Mouse (Mus musculus): ENCODE data around the gene Lman2. TPM values are rescaled to one million over a fixed set of nuclear protein-coding genes. Genes with fewer than 3 reads are reported as not detected.

Lman2 gene
- polyA plus RNA-seq, 1 experiment from 2014 or later, result 85.3 TPM

DNA sequence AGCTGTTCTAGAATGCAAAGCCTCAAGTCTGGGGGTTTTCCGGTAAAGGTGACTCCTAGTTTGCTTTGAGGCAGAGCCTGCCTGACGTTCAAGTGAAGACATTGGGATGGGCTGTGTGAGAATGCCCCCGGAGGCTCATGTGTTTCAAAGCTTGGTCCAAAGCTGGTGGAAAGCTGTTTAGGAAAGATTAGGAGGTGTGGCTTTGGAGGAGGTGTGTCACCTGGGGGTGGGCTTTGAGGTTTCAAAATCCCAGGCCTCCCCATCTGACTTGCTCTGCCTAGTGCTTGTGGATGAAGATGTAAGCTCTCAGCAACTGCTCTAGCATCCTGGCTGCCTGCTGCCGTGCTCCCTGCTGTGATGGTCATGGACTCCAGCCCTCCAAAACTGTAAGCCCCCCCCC, 26.9 kb downstream of the Lman2 start:
- DNase-seq (ENCODE audit: low spot score) (no peak), ATAC-seq (ENCODE audit: insufficient number of reproducible peaks, low FRiP score, low TSS enrichment, low read depth) (no peak)
- H3K9me3 ChIP-seq (ENCODE audit: control insufficient read depth, low read length), result no peaks in the 10 kb centered on the region
- H3K27me3 ChIP-seq (ENCODE audit: control insufficient read depth, insufficient read depth, low read length), result no peaks in the 10 kb centered on the region
- H3K4me3 ChIP-seq (ENCODE audit: low read depth, low read length), result no peak overlapping the region
- H3K36me3 ChIP-seq (ENCODE audit: control insufficient read depth, insufficient read depth, low read length), result no peaks in the 10 kb centered on the region
- 95% methylated on average over 4 of the region's 4 CpGs for WGBS
- no peak overlapping the region for H3K9ac ChIP-seq (ENCODE audit: low read length)
- H3K4me1 ChIP-seq (ENCODE audit: control insufficient read depth, insufficient read depth, low read length), result peaks cover 4% of the 10 kb centered on the region
- no peak overlapping the region for H3K27ac ChIP-seq (replicated peaks; ENCODE audit: low read depth, low read length)
- no peak overlapping the region for H3K4me2 ChIP-seq (ENCODE audit: low read depth, severe bottlenecking)

GRCm38 (mm10) chr13:55332331-55332730, 30.3 kb downstream of the Lman2 start:
- Histone ChIP-seq H3K4me3 (ENCODE audit: low read depth, low read length) (no peak overlapping the region), H3K27me3 (ENCODE audit: control insufficient read depth, insufficient read depth, low read length) (no peaks in the 10 kb centered on the region), H3K4me1 (ENCODE audit: control insufficient read depth, insufficient read depth, low read length) (peaks cover 16% of the 10 kb centered on the region), H3K4me2 (ENCODE audit: low read depth, severe bottlenecking) (no peak overlapping the region), H3K27ac (replicated peaks; ENCODE audit: low read depth, low read length) (no peak overlapping the region), H3K9ac (ENCODE audit: low read length) (no peak overlapping the region), H3K9me3 (ENCODE audit: control insufficient read depth, low read length) (no peaks in the 10 kb centered on the region), H3K36me3 (ENCODE audit: control insufficient read depth, insufficient read depth, low read length) (no peaks in the 10 kb centered on the region)
- 94% methylated on average over 3 of the region's 3 CpGs for WGBS
- DNase-seq (ENCODE audit: low spot score), result no peak
- no peak for ATAC-seq (ENCODE audit: insufficient number of reproducible peaks, low FRiP score, low TSS enrichment, low read depth)

DNA sequence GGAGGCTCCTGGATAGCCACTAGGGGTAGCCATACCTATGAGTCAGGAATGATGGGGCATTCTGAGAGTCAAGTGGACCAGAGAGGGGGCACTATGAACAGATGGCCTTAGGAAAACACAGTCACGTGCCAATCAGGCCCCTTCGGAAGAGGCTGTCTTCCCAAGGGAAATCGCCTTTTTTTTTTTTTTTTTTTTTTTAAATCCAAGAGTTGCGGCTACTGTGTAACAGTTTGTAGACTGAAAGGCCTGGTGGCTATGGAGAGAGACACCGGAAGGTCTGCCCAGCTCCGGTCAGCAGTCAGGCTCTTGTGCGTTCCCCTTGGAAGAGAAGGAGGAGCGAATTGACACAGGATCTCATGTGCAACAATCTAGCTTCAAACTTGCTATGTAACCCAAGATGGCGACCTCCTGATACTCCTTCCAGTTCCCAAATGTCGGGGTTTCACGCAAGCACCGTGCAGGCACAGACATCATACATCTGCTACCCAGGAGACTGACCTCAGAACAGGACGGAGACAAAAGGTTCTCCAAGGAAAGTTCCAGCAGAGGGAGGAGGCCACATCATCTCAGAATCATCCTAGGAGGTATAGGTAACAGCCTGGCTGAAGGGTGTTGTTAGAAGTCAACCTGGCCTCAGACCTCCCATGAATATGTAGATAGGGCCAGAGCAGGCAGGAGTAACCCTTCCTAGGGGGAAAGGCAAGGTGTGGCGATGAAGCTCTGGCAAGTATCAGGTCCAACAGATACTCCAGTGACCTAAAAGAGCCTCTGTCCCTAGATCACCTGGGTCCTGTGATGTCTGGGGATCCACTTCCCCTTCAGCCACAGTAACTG, 31.8 kb downstream of the Lman2 start:
- peak overlapping the region; percentile 79; the same call in 1 of the 2 replicates for H3K9ac ChIP-seq (ENCODE audit: low read length)
- peaks cover 16% of the 10 kb centered on the region for H3K4me1 ChIP-seq (ENCODE audit: control insufficient read depth, insufficient read depth, low read length)
- peak overlapping the region; percentile 69 for H3K4me3 ChIP-seq (ENCODE audit: low read depth, low read length)
- no peak for ATAC-seq (ENCODE audit: insufficient number of reproducible peaks, low FRiP score, low TSS enrichment, low read depth)
- peak; percentile 40 for DNase-seq (ENCODE audit: low spot score)
- WGBS, result 44% methylated on average over 14 of the region's 14 CpGs
- H3K27ac ChIP-seq (replicated peaks; ENCODE audit: low read depth, low read length), result peak overlapping the region; percentile 92
- peaks cover 7% of the 10 kb centered on the region for H3K36me3 ChIP-seq (ENCODE audit: control insufficient read depth, insufficient read depth, low read length)
- peak overlapping the region; percentile 94 for H3K4me2 ChIP-seq (ENCODE audit: low read depth, severe bottlenecking)
- no peaks in the 10 kb centered on the region for H3K27me3 ChIP-seq (ENCODE audit: control insufficient read depth, insufficient read depth, low read length)
- no peaks in the 10 kb centered on the region for H3K9me3 ChIP-seq (ENCODE audit: control insufficient read depth, low read length)

DNA sequence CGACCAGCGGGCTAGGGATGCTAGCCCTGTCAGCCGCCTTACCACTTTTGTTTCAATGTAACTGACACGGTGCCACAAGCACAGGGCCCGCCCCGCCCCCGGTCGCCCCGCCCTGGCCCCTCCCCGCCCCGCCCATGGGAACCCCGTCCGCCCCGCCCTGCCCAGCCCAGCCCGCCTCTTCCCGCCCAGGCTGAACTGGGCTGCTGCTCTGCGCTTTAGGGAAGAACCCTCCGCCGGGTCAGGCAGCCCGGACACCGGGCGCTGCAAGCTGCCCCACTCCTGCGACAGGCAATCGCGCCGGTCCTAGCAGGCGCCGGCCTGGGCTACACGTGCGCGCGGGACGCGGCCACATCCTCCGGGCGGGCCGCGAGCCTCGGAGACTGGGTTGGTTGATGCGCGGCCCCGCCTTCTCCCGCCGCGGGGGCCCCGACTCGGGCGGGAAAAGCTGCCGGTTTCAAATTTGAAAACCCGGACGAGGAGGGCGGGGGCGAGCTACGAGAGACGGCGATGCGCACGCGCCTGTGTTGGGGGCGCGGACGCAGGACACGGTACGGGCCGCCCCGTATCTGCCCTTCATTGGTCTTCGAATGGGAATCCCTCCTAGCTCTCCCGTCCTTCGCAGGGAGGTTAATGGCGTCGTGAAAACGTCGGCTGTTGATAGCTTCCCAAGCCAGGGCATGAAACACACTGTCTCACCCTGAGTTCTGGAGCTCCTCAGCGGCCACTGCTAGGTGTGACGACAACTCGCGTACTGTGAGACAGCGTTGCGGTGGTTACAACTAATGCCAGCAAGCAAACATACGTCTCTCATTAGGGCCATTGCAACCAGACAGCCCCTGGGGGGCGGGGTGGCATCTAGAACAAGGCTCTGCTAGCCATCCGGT, 32.7 kb downstream of the Lman2 start, which contains the start of gene Mxd3:
Mxd3 (minus strand) TSS at position 141 of the 884 bp plus-strand sequence.
- H3K4me1 ChIP-seq (ENCODE audit: control insufficient read depth, insufficient read depth, low read length), result peaks cover 16% of the 10 kb centered on the region
- H3K9me3 ChIP-seq (ENCODE audit: control insufficient read depth, low read length), result no peaks in the 10 kb centered on the region
- WGBS, result under 1% methylated on average over 78 of the region's 82 CpGs
- DNase-seq (ENCODE audit: low spot score) (peak; percentile 92), ATAC-seq (ENCODE audit: insufficient number of reproducible peaks, low FRiP score, low TSS enrichment, low read depth) (peak; percentile 81)
- peaks cover 13% of the 10 kb centered on the region for H3K36me3 ChIP-seq (ENCODE audit: control insufficient read depth, insufficient read depth, low read length)
- H3K4me3 ChIP-seq (ENCODE audit: low read depth, low read length), result peak within 1 kb of the TSS; percentile 69
- H3K27ac ChIP-seq (replicated peaks; ENCODE audit: low read depth, low read length), result peak within 1 kb of the TSS; percentile 92
- H3K4me2 ChIP-seq (ENCODE audit: low read depth, severe bottlenecking), result peak within 1 kb of the TSS; percentile 94
- no peaks in the 10 kb centered on the region for H3K27me3 ChIP-seq (ENCODE audit: control insufficient read depth, insufficient read depth, low read length)
- H3K9ac ChIP-seq (ENCODE audit: low read length), result peak within 1 kb of the TSS; percentile 79

- Histone ChIP-seq H3K27me3 (ENCODE audit: control insufficient read depth, insufficient read depth, low read length) (no peaks in the 10 kb centered on the region), H3K4me3 (ENCODE audit: low read depth, low read length) (peak overlapping the region; percentile 69), H3K9ac (ENCODE audit: low read length) (peak overlapping the region; percentile 79), H3K36me3 (ENCODE audit: control insufficient read depth, insufficient read depth, low read length) (peaks cover 15% of the 10 kb centered on the region), H3K27ac (replicated peaks; ENCODE audit: low read depth, low read length) (peak overlapping the region; percentile 62; the same call in 1 of the 2 replicates), H3K4me1 (ENCODE audit: control insufficient read depth, insufficient read depth, low read length) (peaks cover 16% of the 10 kb centered on the region), H3K9me3 (ENCODE audit: control insufficient read depth, low read length) (no peaks in the 10 kb centered on the region), H3K4me2 (ENCODE audit: low read depth, severe bottlenecking) (peak overlapping the region; percentile 94)
- no peak for DNase-seq (ENCODE audit: low spot score)
- WGBS, result 1% methylated on average over 28 of the region's 29 CpGs
- ATAC-seq (ENCODE audit: insufficient number of reproducible peaks, low FRiP score, low TSS enrichment, low read depth), result peak; percentile 45
Observed at GRCm38 (mm10) chr13:55329109-55329682, 33.4 kb downstream of the Lman2 start.

- DNase-seq (ENCODE audit: low spot score), result no peak
- WGBS, result 74% methylated on average over 4 of the region's 4 CpGs
- Histone ChIP-seq H3K4me2 (ENCODE audit: low read depth, severe bottlenecking) (peak overlapping the region; percentile 94), H3K4me1 (ENCODE audit: control insufficient read depth, insufficient read depth, low read length) (peaks cover 16% of the 10 kb centered on the region), H3K9me3 (ENCODE audit: control insufficient read depth, low read length) (no peaks in the 10 kb centered on the region), H3K9ac (ENCODE audit: low read length) (peak overlapping the region; percentile 79), H3K27ac (replicated peaks; ENCODE audit: low read depth, low read length) (no peak overlapping the region), H3K36me3 (ENCODE audit: control insufficient read depth, insufficient read depth, low read length) (peaks cover 15% of the 10 kb centered on the region), H3K27me3 (ENCODE audit: control insufficient read depth, insufficient read depth, low read length) (no peaks in the 10 kb centered on the region), H3K4me3 (ENCODE audit: low read depth, low read length) (peak overlapping the region; percentile 69)
- ATAC-seq (ENCODE audit: insufficient number of reproducible peaks, low FRiP score, low TSS enrichment, low read depth), result no peak
Observed at GRCm38 (mm10) chr13:55328641-55329040, 33.9 kb downstream of the Lman2 start.

DNA sequence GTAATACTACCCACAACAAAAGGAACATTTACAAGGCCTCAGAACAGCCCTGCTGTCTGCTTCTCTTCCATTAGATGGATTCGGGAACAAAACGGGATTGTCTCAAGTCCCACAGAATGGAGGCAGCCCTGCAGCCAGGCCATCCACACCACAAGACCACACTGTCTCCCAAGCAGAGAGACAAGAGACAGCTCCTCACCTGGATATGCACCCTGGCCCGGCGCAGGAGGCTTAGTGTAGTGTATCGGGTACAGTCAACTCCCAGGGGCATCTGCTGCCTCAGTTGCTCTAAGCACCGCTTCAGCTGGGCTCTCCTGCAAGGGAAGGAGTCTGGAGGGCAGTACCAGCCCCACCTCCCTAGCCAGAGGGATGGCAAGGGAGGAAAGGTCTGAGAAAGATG, 34.4 kb downstream of the Lman2 start:
- no peaks in the 10 kb centered on the region for H3K27me3 ChIP-seq (ENCODE audit: control insufficient read depth, insufficient read depth, low read length)
- H3K9ac ChIP-seq (ENCODE audit: low read length), result no peak overlapping the region
- no peak for DNase-seq (ENCODE audit: low spot score)
- H3K36me3 ChIP-seq (ENCODE audit: control insufficient read depth, insufficient read depth, low read length), result peaks cover 15% of the 10 kb centered on the region
- H3K4me3 ChIP-seq (ENCODE audit: low read depth, low read length), result no peak overlapping the region
- H3K27ac ChIP-seq (replicated peaks; ENCODE audit: low read depth, low read length), result no peak overlapping the region
- ATAC-seq (ENCODE audit: insufficient number of reproducible peaks, low FRiP score, low TSS enrichment, low read depth), result no peak
- peak overlapping the region; percentile 94; the same call in 1 of the 2 replicates for H3K4me2 ChIP-seq (ENCODE audit: low read depth, severe bottlenecking)
- H3K9me3 ChIP-seq (ENCODE audit: control insufficient read depth, low read length), result no peaks in the 10 kb centered on the region
- H3K4me1 ChIP-seq (ENCODE audit: control insufficient read depth, insufficient read depth, low read length), result peaks cover 16% of the 10 kb centered on the region
- WGBS, result 84% methylated on average over 6 of the region's 6 CpGs

- WGBS, result 65% methylated on average over 8 of the region's 8 CpGs
- H3K9me3 ChIP-seq (ENCODE audit: control insufficient read depth, low read length), result no peaks in the 10 kb centered on the region
- DNase-seq (ENCODE audit: low spot score) (peak; percentile 88), ATAC-seq (ENCODE audit: insufficient number of reproducible peaks, low FRiP score, low TSS enrichment, low read depth) (no peak)
- no peaks in the 10 kb centered on the region for H3K27me3 ChIP-seq (ENCODE audit: control insufficient read depth, insufficient read depth, low read length)
- H3K36me3 ChIP-seq (ENCODE audit: control insufficient read depth, insufficient read depth, low read length), result peaks cover 15% of the 10 kb centered on the region
- H3K4me1 ChIP-seq (ENCODE audit: control insufficient read depth, insufficient read depth, low read length), result peaks cover 20% of the 10 kb centered on the region
- H3K27ac ChIP-seq (replicated peaks; ENCODE audit: low read depth, low read length), result no peak overlapping the region
- no peak overlapping the region for H3K4me3 ChIP-seq (ENCODE audit: low read depth, low read length)
- no peak overlapping the region for H3K4me2 ChIP-seq (ENCODE audit: low read depth, severe bottlenecking)
- no peak overlapping the region for H3K9ac ChIP-seq (ENCODE audit: low read length)
Observed at GRCm38 (mm10) chr13:55327633-55328032, 35.0 kb downstream of the Lman2 start.
